Mouse (Mus musculus) gastrocnemius, postnatal 36 days (tissue): ENCODE measurements around the gene Kcnmb1. TPM values are rescaled to one million over a fixed set of nuclear protein-coding genes. Genes with fewer than 3 reads are reported as not detected.

Source experiments
- DNase-seq, 2 experiments: peaks; one replicate each; pipeline ENCODE4 v3.0.0; 2022
- intact Hi-C: fragments of 180-260 bp; cut with DNase I; formaldehyde crosslinking; loops from one replicate; pipeline ENCODE4 v1.15.1; 2025
- total RNA-seq, 2 experiments: library from RNA; stranded (reverse); gene quantifications; 2 replicates each; pipeline ENCODE4 v1.2.3; 2021

Kcnmb1 gene
- total RNA-seq, 2 experiments from 2014 or later, result 0.10 TPM

DNA sequence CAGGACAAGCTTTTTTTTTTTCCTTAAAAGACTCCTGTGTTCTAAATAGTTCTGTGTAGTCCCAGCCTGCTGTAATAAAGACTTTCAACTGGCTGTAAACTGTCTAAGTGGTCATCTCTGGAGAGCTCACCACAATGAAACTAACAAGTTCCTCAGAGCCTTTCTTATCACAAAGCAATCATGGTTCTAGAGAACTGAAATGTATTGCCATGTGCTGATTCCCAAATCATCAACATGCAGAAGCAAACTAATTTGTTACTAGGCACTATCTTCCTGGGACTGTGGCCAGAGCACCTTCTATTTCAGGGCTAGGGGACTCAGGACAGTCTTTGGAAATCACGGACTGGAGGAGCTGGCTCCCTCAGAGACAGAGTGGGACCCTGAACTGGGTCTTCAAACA lies 19.2 kb upstream of the Kcnmb1 start:
- intact Hi-C loops, result no loop called here
- DNase-seq, result no peak

DNA sequence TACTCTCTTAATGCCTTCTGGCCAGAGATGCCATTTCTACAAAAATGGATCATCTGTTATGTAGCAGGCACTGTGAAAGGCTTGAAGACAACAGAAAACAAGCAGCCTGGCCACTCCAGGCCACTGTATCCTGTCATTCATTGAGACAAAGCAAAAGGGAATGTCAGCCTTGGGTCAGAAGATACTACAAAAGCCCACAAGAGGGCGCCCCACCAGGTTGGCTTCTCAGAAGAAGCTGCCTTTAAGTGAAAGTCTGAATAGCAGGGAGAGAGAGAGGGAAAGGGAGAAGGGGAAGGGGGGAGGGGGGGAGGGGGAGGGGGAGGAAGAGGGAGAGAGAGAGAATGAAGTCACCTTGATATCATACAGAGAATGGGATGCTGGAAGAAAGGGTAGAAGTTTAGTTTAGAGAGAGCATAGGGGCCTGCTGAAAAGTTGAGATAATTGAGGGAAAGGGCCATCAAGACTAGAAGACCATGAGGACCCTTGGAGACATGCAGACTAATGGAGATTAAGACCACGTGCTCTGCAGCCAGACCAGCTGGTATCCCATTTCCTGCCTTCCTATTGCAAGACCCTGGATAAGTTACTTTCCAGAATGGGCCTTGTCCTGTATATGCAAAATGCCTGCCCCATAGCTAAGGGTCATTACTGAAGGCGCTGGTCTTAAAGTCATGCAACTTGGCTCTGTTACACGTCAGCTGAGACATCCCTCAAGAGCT lies 18.6 kb upstream of the Kcnmb1 start:
- intact Hi-C loops, result no loop called here
- no peak for DNase-seq

DNA sequence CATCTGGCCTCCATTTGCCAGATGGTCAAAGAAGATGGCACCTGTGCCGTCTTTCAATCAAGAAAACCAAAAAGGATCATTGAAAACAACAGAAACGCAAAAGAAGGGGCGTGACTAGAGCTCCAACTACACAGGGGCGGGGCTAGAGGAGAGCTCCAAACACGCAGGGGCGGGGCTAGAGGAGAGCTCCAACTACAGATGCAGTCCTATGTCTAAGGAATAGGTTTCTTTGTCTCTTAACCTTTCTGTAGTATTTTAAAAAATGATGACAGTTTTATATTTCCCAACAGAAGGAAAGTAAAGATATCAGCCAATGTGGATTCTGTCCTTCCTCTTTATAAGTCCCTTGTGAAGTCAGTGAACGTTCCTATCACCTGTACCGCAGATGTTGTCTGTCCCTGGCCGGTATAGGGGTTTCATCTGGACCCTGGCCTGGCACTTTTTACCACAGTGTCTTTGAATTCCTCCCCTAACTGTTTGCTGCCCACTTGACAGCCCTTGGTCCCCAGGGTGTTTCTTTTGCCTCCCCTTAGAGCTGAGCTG lies 18.0 kb upstream of the Kcnmb1 start:
- DNase-seq, result no peak
- intact Hi-C loops, result no loop called here

DNA sequence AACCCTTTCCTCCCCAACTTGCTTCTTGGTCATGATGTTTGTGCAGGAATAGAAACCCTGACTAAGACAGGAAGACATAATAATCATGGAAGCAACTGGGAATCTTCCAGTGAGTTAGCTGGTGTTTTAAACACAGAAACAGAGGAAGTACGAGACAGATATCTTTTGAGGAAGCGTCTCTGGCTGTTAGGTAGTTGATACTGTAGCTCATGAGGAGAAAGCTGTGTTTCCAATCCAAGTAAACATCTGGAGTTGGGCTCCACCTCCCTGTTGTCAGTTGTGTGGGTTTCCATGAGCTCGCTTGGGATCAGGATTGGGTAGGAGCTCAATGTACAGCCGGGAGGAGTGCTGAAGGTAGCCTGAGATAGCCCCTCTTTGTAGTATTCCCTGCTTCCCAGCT lies 16.3 kb upstream of the Kcnmb1 start:
- DNase-seq, result no peak
- intact Hi-C loops, result no loop called here

DNA sequence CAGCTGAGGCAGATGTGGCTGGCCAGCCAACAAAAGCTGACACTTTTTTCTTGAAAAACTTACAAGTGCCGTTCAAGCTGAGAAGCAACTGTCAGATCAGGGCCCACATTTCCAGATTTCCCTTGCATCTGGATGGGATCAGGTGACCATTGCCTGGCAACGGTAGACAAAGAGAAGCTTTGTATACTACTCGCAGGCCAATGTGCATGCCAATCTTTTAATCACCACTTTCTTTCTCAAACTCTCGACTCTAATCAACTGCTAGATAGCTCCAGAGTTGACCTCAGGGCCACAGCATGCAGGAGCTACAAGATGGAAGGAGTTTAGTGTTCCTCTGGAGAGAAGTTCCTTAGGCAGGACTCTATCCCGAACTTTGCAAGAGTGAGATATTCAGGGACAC lies 11.7 kb upstream of the Kcnmb1 start:
- intact Hi-C loops, result no loop called here

DNA sequence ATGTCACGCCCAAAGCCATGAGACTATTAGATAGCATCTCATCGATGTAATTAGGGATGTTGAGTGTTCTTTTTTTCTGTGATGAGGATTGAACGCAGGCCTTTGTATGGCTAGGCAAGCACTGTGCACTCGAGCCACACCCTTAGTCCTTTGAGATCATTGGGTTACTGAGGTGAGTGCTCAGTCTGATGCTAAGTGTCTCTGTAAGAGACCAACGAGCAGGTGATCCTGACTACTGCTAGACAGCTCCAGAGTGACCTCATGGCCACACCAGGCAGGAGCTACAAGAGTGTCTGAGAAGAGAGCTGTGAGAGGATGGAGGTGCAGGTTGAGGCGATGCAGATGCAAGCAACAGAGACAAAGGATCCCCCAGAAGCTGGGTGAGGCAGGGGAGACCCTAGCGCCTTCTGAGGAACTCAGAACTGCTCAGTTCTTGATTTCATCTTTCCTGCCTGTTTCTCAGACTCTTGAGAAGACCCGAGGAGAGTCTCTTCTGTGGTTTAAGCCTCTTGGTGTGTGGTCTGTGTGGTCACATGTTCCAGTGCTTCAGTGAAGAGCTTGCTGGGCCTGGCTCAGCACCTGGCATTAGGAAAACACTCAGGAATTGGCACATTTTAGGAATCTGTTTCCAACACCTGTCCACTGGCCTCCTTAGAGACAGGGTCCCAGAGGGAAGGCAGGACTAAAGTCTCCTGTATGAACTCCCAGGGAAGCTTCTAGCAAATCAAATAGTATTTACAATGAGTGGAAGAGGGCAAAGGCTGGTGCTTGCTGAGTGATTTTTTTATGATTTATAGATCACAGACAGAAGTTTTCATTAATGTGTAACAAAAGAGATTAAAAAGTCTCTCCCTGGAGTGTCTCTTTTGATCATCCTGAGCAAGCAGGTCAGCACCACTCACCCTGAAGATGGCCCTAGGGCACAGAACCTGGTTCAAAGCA lies 10.9 kb upstream of the Kcnmb1 start:
- intact Hi-C loops, result no loop called here
- DNase-seq, result no peak

More for the DNA sequence above, 11.7 kb upstream of the Kcnmb1 start:
- no peak for DNase-seq

DNA sequence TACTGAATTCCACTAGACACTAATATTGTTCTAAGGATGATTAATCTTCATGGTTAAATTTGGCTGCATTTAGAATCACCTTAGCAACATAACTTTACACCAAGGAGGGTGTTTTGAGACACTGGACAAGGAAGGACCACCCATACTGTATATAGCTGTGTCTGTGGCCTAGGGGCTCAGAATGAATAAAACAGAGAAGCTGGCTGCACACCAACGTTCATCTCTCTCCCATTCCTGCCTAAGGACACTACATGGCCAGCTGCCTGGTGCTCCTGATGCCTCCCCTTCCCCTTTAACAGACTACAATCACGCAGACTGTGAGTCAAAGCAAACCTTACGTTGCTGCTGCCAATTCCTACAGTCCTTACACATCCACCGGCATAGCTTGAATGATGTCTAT lies 6.8 kb upstream of the Kcnmb1 start:
- no peak for DNase-seq
- intact Hi-C loops, result loop anchor here (5.0 kb wide), 1 partner anchor 51 kb away; no protein-coding TSS in a partner anchor

DNA sequence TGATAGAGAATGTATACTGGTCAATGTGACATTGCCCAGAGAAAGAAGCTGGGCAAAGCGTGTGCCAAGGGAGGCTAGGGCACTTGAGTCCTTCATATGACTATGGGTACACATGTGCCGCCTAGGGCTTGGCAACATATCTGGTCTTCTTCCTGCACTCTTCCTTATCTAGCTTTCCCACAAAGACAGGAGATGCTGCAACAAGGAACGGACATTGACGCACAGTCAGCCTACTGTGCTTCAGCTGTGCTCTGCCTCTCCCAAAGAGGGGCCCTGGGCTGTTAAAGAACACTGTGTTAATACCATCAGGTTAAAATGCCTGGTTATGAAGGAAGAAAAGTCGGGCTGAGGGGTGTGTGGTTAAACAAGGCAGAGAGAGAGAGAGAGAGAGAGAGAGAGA lies 6.2 kb upstream of the Kcnmb1 start:
- DNase-seq, result no peak
- intact Hi-C loops, result loop anchor here (5.0 kb wide), 1 partner anchor 51 kb away; no protein-coding TSS in a partner anchor

DNA sequence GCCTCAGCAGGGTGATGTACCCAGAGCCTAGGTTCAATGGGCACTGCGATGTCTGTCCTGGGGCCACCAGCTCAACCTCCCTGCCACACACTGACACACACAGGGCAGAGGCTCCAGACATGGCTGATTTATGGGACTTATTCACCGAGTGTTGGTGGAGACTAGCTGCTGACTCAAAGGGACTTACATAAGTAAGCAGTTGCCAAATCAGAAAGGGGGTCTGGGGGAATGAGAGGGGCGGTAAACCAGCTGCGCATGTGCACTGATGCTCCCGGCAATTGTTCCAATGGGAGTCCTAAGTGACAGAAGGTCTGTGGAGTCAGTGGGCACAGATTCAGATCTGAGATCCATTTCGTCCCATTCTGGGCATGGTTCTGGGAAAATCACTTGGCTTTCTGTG lies 5.2 kb upstream of the Kcnmb1 start:
- intact Hi-C loops, result loop anchor here (5.0 kb wide), 1 partner anchor 50 kb away; no protein-coding TSS in a partner anchor
- DNase-seq, result no peak

DNA sequence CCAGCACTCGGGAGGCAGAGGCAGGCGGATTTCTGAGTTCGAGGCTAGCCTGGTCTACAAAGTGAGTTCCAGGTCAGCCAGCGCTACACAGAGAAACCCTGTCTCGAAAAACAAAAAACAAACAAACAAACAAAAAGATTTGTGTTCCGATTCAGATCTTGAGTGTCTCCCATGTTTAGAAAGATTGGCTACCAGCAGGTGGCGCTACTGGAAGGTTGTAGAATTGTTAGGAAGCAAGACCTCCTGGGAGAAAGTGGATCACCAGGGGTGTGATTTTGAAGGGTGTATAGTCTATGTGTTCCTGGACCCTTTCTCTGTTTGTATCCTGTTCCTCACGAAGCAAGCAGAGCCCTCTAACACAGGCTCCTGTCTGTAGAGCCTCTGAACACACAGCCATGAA lies 4.1 kb upstream of the Kcnmb1 start:
- intact Hi-C loops, result loop anchor here (5.0 kb wide), 1 partner anchor 49 kb away; no protein-coding TSS in a partner anchor
- DNase-seq, result no peak

DNA sequence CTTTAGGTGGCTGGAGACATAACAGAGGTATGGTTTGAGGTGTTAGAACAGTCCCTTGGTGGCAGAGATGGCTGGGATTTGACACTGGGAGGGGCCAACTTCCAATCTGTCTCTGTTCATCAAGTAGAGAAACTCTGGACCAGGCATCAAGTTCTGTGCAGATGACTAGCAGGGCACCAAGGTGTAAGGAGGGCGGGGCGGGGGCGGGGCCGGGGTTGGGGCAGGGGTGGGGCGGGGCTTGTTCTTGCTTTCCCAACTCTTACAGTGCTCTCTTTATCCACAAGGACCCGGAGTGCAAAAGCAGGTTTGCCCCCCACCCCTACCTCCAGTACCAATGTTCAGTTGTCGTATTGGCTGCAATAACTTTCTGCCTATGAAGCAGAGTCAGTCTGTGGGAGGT lies 635 bp upstream of the Kcnmb1 start:
- no peak for DNase-seq
- intact Hi-C loops, result no loop called here

DNA sequence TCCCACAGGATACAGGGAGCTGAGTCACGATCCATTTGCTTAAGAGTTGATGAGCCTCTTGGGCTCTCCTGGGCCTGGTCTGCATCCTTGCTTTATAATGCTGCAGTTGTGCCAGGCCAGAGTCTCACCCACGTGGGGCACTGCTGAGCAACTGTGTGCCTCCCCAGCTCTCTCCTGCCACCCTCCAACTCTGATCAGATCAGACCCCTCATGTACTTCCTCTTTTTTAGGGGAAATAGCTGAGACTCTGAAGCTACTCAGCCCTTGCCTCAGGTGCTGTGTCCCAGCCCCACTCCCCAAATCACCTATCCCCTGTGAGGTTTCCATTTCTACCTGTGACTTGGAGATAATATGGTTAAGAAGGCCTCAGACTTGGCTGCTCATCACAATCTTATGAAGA lies 2.6 kb downstream of the Kcnmb1 start:
- intact Hi-C loops, result no loop called here
- DNase-seq, result no peak

DNA sequence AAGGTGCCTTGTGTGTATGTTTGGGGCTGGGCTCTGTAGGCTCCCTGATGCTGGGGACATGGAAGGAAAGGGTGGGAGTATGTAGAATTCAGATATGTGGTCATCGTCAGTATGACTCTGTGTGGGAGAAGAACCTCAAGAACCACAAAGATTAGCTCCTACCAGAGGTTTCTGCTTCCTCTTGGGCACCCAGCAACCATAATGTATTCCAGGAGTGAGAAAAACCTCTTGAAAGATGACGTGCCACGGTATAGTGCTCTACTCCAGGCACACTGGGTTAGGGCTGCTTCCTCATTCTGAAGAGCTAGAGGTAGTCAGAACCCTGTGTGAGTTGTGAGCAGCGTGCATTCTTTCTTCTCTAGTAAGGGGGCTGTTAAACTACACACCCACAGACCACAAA lies 4.9 kb downstream of the Kcnmb1 start:
- no peak for DNase-seq
- intact Hi-C loops, result no loop called here

DNA sequence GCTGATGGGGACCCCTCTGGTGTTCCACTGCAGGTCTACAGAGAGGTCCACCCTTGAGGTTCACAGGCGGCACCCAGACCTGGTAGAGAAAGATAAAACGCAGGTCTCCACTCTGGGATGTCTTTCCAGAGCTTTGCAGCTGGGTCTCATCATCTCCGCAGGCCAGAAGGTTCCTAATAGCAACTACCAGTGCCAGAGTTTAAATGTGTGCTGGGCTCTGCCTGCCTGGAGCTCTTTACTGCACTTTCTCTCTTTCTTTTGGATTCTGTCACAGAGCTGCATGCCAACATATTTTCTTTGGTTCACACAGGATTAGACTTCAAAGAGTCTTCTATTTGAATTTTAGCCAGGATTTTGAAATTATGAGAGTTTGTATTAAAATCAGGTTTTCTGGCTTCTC lies 6.4 kb downstream of the Kcnmb1 start:
- DNase-seq, result no peak
- intact Hi-C loops, result no loop called here

DNA sequence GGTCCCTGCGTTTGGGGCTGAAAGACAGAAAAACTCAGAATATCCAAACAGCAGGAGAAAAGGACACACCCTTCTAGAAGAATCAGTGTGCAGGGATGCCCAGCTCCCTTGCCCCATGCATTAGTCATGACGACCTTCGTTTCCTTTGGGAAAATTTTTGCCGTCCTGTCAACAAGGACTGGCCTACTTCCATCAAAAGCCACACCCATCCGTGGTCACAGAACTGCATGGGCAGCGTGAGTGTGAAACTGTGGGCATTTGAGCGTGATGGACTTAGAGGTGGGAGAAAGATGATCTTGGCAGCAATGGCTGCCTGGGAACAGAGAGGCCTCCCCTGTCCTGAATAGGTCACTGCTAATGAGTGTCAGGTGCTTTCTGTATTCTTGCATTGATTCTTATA lies 9.3 kb downstream of the Kcnmb1 start:
- intact Hi-C loops, result no loop called here

DNA sequence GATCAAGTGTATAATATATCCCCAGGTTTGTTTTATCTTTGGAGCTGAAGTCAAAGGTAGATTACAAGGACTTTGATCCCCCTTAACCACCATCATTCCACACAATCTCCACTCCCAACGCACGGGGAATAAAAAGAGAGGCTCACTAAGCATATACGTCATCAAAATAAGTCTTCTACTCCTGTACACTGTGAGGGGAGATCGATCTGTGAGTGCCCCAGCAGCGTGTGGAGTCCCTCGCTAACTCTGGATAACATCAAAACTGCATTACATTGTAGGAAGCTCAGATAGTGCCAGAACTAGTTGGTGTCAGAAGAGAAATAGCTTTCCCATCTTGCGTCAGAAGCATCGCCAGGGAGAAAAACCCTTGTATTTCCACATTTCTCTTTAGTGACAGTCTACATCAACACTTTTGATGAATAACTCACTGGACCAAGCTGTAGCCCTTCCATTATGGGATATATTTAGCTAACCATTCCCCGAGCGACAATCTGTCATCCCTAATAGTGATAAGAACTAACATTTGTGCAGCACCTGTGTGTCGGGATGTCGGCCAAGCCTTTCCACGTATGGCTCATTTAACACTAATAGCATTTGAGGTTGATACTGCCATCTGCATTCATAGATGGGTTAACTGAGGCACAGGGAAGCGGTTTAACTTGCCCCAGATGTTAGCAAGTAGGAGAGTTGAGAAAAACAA lies 11.7 kb downstream of the Kcnmb1 start:
- intact Hi-C loops, result no loop called here
- DNase-seq, result no peak

More for the DNA sequence above, 9.3 kb downstream of the Kcnmb1 start:
- DNase-seq, result no peak

DNA sequence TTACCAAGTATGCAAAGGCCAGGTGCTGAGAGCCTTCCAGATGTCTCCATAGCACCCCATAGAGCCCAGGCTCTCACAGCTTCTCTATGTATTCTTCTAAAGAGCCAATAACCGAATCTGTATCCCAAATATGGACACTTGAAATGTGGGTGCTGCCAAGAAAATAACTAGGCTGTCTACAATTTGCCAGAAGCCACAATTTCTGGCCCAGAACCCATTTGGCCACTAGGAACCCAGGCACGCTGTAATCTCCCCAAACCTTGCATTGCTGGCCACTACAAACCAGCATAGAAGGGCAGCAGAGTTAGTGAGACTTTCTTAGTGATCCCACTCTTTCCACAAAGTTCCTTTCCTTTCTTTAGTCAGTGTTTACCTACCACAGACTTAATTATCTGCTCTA lies 12.3 kb downstream of the Kcnmb1 start:
- intact Hi-C loops, result no loop called here
- no peak for DNase-seq

DNA sequence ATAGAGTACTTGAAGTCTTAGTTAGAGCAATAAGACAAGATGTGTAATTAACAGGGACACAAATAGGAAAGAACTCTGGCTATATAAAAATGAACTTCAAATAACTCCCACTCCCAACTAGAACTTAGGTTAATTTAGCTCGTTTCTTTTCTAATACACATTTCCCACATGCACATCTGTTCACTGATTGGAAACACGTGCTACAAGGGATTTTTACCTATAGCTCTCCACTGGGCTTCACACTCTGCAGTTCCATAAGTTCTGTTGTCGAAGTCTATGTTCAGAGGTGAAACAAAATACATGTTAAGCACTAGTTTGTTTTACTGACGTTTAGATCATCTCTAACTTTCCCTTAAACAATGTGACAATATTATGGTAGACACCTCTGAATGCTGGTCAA lies 17.3 kb downstream of the Kcnmb1 start:
- no peak for DNase-seq
- intact Hi-C loops, result no loop called here

DNA sequence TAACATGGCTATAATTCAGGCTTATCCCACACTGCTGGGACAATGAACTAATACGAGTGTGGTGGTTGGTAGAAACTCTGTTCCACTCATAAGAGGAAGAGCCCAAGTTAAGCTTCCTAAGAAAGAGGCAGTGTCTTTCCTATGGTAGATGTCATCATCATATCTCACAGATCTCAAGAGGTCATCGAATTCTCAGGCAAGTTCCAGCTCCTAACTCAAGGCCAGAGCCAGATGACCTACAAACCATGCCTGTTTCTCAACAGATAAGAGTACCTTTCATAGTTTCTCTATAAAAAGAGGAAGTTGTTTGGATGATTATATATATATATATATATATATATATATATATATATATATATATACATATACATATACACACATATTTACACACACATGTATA lies 23.7 kb downstream of the Kcnmb1 start:
- intact Hi-C loops, result no loop called here
- no peak for DNase-seq

DNA sequence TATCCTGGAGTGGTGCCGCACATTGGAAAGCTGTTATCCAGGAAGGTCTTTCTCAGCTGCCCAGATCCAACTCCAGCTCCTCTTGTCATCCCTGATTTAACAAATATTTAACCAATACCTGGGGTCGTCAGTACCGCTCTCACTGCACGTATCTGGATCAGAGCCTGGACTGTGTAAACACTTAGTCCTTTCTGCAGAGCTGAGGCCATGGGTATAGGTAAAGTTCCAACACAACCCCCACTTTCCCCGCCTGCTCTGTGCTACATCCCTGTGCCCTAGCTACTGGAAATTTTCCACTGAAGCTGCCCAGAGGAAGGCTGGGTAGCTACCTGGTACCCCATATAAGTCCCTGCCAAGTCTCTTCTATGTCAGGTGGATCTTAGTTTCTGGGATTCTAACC lies 27.2 kb downstream of the Kcnmb1 start:
- intact Hi-C loops, result no loop called here
- DNase-seq, result no peak

DNA sequence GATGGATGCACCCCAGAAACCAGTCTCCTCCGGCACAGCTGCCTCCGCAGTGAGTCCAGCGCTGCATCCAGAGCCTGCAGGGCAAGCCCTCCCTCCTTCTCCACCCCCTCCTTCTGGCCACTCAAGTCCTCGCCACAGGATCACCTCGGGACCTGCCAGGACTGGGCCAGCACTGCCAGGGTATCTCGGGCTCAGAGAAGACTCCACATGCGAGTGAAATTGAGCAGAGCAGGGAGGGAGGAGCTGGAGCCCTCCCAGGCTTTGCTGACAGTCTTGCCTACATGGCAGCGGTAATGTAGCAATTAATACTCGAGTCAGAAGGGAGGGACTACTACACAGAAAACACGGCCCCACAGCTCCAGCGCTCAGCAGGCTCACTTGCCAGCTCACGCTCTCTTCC lies 30.1 kb downstream of the Kcnmb1 start, which contains the start of gene Kcnip1:
Gene Kcnip1 (minus strand): TSS at position 215 of the 400 bp plus-strand sequence.
- intact Hi-C loops, result no loop called here

More for the DNA sequence above, 30.1 kb downstream of the Kcnmb1 start, which contains the start of gene Kcnip1:
- peak; percentile 55 to 67 for DNase-seq
